Mouse (Mus musculus) right cerebral cortex, postnatal 36 days (tissue): Measurements from ENCODE around the gene Bid.
"Not testable (repeated sequence)": the region's sequence is repeated elsewhere in the genome, so short reads cannot be mapped to it uniquely, and the experiment has no call there.

Experiments
- DNase-seq, 2 experiments: peaks; one replicate each; pipeline ENCODE4 v3.0.0; 2022; ENCODE audit warnings: low spot score in 2 of 2, mixed read lengths in 1 of 2

Bid gene

DNA sequence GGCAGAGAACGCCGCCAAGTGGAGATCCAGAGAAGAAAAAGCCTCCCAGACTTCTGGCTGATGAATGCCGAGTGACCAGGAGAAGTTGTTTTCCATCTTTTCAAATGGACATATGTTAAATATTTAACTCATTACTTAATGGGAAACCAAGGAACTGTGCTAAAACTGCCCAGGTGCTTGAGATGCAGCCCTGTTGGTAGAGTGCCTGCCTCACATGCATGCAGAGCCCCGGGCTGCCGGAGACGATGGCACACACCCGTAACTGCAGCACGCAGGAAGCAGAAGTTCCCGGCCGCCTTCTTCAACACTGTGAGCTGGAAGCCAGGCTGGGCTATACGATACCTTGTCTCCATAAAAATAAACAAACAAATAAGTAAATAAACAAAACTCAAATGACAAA, 12.7 kb downstream of the Bid start:
- DNase-seq, result no peak

DNA sequence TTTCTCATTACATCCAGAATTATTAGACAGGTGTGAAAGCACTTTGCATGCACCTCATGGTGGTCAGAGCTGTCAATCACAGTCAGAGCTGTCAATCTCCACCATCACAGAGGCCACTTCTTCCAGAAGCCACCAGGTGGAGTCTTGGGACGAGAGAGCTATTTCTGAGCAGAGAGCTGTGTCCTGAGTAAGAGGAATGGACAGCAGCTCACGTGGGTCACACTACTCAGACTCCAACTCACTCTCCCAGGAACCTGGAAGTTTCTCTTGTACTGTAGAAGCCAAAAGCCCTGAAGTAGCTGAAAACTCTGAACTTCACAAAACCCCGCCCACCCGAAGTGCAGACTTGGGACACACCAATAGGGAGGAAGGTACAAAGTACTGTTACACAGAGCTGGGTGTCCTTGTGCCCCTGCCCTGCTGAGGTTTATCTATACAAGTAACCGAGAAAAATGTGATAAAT, 13.2 kb downstream of the Bid start:
- no peak for DNase-seq

DNA sequence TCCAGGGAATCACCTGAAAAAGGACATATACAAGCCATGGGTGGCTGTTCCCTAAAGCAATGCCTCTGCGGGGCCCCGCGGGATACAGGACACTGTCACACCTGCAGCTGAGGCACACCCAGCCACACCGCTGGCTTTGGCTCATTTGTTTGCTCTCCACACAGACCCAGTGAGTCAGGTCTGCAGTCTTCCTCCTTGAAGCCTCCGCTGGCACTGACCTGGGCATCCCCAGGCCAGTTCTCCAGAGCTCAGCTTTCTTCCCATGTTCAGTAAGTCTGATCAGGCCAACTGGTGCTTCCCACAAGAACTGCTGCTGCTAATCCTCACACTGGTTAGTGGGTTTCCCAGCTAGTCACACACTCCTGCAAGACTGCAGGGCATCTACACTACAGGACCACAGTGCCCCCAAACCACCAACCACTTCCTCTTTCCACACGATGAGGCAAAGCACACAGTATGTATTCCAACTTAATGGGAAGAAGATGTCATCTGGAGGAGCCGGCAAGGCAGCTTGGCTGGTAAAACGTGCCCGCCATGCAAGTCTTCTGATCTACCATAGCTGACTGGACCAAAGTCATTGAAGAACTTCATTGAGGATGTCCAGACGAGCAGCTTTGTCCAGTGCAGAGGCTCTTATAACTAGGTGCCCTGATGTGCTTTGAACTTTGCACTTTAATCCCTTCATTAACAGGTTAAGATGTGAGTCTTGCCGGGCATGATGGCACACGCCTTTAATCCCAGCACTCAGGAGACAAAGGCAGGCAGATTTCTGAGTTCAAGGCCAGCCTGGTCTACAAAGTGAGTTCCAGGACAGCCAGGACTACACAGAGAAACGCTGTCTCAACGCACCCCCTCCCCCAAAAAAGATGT, 14.6 kb downstream of the Bid start:
- no peak for DNase-seq

DNA sequence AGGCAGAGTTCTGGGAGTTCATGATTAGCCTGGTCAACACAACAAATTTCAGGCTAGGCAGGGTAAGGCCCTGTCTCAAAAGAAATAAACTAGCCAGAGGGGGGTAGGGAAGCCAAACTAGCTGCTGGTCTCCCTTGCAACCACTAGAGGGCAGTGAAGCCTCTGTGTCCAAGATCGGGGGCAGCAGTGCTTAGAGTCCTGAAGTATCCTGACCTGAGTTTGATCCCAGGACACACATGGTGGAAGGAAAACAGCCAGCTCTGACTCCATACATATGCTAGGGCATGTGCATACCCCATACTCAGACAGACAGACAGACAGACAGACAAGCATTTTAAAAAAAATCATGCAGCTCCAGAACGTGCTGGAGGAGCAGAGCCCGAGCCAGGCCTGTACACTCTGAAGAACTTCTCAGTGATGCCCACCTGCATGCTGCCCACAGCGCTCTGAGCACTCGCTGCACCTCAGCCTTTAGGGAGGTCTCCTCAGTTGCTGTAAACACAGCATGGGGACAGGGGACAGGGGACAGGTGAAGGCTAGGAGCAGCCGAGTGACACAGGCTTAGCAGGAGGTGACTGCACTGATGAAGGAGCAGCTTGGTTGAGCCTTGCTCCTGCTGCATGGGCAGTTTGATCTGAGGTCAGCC, 18.3 kb downstream of the Bid start:
- DNase-seq, result no peak

DNA sequence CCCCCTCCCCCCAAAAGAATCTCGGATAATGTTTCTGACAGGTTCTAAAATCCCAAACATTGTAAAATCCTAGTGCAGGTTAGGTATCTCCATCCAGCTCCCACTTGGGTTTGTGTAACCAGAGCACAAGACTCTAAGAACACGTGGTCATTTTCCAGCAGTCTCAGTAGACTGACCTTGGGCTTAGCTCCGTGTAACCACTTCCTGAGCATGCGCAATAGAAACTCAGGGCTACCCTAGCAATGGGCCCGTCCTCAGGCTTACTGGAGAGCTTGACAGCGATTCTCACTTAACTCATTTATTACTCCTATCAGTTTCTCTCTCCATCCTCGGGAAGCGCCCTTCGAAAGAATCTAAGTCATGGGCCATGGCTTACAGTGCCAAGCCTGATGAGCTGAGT, 22.1 kb downstream of the Bid start:
- no peak for DNase-seq

DNA sequence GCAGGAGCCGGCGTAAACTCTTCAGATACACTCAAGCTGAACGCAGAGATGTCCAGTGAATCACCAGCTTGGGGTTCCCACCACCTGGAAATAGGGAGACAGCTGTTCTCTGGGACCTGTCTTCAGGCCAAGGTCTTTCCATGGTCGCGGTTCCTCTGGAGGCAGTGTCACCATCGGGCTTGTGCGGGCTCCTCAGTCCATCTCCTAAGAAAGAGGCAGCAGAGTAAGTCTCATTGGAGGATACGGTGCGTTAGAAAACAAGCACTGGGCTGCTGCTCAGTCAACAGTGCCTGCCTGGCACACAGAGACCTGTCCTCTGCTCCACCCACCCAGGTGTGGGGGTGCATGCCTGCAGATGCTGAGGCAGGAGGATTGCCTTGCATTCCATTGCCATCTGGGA, 22.6 kb downstream of the Bid start:
- no peak for DNase-seq

DNA sequence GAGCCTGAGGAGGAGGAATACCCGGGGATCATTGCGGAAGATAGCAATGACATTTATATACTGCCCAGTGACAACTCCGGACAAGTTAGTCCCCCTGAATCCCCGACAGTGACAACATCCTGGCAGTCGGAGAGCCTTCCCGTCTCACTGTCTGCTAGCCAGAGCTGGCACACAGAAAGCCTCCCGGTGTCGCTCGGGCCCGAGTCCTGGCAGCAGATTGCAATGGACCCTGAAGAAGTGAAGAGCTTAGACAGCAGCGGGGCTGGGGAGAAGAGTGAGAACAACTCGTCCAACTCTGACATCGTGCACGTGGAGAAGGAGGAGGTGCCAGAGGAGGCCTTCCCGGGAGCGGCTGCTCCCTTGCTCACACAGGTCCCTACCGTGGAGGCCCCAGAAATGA, 30.0 kb downstream of the Bid start:
- no peak for DNase-seq

DNA sequence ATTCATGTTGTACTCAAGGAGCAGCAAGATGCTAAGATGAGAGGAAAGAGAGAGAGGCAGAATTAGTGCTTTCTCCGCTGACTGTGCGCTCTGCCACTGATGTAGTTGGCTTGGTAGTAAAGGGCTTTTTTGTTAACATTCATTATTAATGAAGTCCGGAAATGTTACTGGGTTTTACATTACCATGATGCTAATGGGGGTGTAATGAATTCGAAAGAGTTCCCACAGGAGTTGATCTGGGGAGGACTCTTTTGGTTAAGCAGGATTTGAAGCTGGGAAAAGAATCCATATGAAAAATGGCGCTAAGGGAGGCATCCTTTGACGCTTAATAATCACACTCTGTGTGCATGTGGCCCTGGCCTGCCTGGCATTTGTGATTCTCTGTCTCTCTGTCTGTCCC, 32.2 kb downstream of the Bid start:
- no peak for DNase-seq

DNA sequence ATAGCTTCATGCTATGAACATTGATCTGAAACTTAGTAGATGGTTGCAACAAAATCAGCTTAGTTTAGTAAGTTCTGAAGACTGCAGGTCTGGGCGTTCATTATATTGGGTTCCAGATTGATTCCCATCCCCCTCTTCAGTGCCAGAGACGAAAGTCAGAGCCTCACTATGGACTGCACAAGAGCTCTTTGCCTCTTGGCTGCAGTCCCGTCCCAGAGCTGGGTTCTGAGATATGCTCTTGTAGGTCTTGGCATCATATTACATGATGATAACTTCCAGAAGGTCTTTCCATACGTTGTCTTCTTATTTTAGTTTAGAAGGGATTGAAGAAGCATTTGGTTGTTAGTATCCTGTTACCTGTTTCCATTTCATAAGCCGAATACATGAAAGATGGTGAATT, 37.6 kb downstream of the Bid start:
- DNase-seq, result no peak

DNA sequence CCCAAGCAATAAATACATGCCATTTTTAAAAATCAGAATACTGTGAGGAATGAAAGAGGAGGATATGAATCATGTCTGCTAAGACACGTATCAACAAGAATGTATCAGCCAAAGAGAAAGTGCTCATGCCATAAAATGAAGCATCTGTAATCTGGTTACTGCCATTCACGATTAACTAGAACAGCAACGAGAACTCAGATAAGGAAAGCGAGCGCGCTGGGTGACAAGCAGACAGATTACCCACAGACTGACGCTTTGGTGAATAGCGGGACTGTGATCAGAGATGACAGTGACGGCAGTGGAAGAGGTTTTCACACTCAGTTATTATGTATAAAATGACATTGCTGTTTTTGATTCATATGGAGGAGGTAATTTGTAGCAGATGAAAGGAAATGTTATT, 42.8 kb downstream of the Bid start:
- no peak for DNase-seq

DNA sequence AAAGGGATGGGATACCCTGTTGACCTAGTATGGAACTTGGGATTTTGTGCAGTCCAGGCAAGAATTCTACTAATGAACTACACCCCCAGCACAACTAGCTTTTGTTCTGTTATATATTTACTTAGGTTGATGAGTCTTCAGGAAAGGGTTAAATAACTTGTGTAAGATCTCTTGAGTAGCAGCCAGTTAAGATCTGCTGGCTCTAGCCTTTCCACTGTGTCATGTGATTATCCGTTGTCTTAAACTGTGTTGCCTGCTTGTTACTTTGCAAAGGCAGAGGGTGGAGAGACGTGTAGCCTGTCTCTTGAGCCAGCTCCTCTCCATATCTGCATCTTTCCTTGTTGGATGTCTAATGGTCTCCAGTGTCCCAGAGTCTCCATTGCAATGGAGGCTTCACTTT, 45.4 kb downstream of the Bid start:
- no peak for DNase-seq

DNA sequence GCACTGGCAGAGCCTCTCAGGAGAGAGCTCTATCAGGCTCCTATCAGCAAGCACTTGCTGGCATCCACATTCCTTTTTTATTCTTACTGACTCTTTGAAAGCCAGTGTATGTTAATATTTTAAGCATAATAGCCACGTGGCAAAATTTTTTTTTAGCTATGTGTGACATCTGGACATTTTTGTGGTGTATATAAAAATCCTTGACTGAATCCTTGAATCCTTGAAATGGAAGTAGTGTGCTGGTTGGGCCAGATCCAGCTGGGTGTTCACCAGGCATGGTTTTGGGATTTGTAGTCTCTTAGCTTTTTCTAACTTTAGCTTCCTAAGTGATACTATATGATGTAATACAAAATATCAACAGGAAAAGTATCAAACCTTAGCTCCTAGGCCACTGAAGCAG, 47.8 kb downstream of the Bid start:
- peak in 1 of 2 experiments; percentile 38 for DNase-seq

DNA sequence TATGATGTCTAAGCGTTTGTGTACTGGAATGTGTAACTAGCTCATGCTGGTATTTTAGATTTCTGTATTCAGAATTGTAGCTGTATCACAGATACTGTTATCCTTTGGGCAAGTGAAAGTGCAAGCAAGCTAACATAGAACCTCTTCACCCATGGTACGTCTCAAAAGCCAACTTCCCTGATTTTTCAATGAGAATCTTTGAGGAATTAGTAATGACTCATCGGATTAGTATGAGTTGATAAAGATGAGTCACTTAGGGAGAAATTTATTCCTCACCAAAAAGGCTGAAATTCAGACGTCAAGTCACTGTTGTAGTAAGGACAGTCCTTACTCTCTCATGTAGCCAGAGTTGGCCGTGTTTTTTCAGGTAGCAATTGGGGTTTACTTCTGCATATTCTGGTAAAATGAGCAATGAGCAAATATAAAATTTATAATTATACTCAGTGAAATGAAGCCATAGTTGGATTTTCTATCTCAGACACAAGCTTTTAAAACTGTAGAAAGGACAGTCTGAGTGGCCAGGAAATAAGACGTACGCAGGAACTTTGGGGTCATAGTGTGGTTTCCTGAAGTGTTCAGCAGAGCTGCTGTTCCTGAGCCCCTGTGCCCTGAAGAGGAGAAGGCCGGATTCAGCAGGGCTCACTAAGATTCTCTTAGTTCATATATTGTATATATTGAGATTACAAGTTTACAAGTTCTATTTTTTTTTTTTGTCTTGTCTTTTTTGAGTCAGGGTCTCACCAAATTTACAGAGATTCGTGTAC, 50.4 kb downstream of the Bid start:
- no peak for DNase-seq

DNA sequence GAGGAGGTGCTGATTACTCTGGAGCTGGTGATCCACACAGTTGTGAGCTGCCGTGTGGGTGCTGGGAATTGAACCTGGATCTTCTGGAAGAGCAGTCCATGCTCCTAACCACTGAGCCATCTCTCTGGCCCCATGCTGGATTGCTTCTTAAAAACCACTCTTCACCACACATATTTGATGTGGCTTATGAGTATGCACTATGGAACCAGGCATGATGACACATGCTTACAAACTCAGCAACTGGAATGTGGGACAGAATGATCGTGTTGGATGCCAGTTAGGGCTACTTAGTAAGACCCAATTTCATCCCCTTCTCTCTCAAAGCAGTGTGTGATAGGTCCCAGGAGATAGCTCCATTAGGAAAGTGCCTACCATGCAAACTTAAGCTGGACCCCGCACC, 56.6 kb downstream of the Bid start:
- DNase-seq, result no peak

DNA sequence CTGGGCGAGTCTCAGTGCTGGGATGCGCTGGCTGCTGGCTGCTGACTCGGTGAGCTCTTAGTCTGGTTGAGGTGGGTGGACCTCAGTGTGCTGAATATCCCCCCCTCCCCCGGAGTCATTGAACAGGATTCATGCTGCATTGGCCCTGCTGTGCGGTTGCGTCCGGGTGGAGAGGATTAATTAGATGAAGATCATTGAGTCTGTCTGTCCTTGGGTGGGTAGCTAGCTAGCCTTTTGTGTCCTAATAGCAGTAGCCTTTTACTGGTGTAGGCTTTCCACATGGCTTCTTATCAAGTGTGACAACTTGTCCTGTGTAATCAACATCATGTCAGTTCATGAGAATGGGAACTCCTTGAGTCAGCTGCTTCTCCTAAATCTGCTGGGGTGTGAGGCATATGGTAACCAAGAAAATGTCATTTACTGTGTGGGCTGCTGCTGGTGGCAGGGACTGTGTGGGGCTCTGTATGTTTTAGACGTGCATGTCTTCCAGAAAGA, 58.4 kb downstream of the Bid start:
- DNase-seq, result peak; percentile 49 to 74

DNA sequence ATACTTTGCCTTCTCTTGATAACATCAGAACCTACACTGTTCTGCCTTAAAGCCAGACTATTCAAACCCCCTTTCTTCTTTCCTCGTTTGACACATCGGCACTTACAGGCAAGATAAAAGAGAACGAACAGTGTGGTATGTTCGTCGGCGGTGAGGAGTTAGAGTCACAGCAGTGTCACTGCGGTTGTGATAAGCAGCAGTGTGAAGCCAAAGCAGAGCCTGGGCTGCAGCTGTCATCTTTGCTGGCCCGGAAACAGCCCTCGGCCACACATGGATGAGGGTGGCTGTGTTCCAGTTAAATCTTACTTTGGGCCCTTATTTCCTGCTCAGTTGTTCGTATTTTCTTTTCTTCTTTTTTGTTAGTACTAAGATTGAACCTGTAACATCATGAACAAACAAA, 62.2 kb downstream of the Bid start:
- no peak for DNase-seq

DNA sequence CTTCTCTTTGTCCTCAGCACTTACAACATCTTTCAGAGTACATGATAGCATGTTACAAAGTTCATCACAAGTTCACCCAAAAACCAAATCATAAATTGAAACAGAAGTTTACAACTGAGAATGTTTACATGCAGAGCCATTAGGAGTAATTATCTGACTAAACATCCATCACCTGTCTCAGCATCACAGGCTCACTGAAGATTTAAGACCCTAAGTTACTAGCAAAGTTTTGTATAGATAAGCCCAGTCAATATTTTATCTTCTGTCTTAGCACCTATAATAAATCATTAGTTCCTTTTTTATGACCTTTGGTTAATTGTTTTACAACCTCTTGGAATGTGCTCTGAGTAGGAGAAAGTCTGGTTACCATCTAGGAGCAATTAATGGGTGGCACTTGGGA, 65.9 kb downstream of the Bid start:
- DNase-seq, result not testable (repeated sequence)
